Mouse (Mus musculus) naive thymus-derived CD4-positive, alpha-beta T cell, adult 2 months (primary cell): ENCODE measurements around the gene Mxd4.

Source experiments
- DNase-seq: peaks from one replicate; pipeline ENCODE4 v3.0.0-alpha.2; 2011; ENCODE audit warnings: low read depth

Gene Mxd4

DNA sequence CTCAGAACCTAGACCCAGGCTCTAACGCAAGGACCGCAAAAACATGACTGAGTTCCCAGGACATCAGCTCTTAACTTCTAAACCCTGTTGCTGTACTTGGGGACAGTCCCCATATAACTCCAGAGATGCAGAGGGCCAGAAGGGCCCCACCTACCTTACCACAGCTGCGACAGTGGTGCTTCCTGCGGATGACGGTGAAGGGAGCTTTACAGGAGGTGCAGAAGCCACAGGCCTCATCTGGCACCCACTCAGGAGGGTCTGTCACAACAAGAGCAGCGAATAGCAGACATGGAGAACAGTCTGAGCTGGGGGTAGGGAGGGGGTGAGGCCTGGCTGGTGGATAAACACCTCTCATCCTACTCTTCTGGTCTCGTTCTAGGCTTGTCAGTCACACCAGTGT lies 8.9 kb upstream of the Mxd4 start:
- DNase-seq, result peak; percentile 94

DNA sequence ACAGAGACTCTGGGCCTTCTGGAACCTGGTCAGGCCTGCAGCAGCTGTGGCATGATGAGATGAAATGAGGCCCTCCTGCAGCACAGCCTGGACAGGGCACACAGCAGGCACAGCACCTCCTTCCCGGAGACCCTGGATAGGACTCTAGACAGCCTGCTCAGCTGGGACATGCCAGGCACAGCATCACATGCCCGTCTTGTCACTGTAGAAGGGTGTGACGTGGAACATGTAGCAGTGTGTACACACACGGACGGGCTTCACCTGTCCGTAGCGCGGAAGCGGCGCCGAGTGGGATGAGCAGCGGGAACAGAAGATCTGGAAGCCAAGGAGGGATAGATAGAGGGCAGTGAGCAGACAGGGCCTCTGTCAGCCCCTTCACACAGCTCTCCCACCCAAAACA lies 8.3 kb upstream of the Mxd4 start:
- DNase-seq, result no peak

DNA sequence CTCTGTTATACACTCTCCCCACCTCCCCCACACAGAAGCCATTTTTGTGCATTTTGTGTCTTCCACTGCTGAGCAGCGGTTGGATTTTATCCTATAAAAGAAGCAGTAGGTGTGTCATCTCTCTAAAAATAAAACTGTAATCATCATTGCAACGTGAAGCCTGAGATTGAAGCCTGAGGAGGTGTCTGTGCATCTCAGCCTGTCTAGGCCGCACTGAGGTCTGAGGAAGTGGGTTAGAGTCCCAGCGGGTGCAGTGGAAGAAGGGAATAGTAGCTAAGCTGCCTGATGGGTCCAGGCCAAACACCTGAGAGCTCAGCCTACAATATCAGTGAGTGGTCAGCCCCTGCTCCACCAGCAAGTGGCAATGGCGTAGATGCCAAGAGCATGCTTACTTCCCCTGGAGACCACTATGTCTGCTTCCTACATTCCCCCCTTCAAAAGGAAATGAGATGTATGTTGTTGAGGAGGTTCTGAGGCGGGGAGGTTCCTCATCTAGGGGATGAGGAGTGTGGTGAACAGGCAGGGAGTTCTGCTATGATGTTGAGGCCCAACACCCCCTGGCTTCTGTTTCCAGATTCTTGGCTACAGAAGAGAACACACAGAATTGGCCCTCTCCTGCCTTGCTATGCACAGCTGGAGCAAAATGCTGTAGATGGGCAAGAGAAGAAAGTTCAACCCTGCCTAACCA lies 7.6 kb upstream of the Mxd4 start:
- peak; percentile 60 for DNase-seq

DNA sequence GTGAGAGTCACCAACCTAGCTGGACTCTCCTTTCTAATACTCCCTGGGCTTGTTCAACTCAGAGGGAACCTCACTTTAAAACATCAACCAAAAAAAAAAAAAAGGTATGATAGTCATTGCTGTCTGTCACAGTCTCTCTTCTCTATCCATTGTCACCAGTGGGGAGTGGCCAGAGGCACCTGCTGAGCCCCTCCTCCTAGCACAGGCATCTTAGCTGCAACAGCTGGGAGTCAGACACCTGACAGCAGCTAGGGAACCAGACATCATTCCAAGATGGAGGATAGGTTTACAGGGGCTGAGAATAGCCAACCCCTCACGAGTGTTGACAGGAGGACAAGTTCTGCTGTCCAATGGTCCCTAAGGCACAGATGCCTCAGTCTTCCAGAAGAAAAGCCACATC lies 6.9 kb upstream of the Mxd4 start:
- no peak for DNase-seq

DNA sequence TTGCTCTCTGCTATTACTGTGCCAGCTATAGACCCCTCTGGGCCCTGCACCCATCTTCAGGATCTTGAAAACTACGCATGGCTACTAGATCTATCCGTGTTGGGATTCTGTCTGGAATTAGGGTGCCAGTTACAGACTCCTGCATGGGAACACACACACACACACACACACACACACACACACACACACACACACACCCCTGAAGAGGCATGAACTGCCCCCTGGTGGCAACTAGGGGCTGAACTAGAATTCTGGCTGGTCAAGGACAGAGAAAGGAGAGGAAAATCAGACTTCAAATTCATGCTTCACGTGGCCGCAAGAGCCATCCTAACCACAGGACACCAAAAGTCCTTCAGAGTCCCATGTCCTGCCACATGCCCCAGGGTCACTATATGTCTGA lies 4.3 kb upstream of the Mxd4 start:
- DNase-seq, result peak; percentile 49

DNA sequence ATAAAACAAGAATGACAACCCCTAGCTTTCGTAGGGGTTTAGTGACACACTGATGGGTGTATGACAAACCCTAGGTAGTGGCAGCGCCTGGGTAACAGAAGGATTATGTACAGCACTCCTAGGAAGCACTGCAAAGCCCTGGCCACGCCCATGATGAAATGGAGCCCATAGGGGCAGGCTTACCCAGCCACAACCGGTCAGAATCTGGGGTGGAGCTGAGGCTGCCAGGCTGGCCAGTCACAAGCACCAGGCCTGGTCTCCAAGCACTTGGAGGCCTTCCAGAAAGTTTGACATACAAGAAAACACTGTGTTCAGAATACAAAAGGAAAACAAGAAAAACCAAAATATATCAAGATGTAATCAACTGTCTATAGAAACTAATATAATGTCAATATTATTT lies 3.5 kb upstream of the Mxd4 start:
- DNase-seq, result no peak

DNA sequence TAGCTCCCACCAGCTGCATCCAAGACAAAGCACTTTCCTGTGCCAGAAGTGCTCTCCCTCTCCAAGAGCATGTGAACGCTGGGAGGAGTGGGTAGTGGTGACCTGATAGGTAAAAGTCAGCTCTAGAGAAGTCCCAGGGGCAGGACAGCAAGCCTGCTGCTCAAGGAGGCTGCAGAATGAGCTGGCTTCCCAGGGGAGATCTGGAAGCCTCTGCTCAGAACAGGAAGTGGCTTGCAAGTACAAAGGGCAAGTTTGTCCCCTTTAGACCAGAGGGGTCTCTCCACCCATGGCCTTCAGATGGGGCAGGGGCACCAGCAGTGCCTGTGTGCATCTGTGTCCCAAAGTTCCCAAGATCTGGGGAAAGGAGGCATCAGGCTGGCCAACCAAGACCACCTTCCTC lies 2.0 kb upstream of the Mxd4 start:
- DNase-seq, result no peak

DNA sequence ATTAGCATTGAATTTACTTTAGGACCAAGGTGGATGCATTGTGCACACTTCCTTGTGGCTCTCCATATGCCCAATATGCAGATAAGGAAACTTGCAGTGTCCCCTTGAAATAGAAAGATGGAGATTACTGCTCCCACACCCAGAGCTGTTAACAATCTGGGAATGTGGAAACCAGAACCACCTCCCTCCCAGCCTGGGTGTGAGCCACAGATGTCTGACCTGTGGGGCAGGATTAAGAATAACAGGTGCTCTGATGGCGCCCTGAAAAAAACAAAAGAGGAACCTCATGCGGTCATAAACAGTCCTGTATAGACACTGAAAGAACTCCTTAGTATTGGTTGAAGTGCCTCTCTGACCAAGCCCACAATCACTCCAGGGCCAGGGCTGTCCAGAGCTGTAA lies 1.3 kb upstream of the Mxd4 start:
- no peak for DNase-seq

DNA sequence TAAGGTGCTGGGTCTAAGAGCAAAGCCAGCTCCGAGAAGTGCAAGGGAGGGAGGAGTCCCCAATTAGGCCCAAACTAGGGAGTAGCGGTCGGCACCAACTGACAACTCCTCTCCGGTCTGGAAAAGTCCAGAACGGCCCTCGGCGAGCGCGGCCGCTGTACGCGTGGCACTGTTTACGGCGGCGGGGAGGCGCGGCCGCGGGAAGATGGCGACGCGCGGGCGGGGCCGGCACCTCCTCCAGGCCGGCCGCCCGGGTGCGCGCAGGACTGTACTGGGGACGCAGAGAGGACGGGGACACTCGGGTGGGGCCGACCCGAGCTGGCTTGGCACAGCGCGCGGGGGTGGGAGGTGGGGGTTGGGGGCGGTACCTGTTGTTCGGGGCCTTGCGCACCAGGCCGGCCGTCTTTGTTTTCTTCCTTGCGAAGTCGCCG lies 544 bp downstream of the Mxd4 start:
- DNase-seq, result no peak

DNA sequence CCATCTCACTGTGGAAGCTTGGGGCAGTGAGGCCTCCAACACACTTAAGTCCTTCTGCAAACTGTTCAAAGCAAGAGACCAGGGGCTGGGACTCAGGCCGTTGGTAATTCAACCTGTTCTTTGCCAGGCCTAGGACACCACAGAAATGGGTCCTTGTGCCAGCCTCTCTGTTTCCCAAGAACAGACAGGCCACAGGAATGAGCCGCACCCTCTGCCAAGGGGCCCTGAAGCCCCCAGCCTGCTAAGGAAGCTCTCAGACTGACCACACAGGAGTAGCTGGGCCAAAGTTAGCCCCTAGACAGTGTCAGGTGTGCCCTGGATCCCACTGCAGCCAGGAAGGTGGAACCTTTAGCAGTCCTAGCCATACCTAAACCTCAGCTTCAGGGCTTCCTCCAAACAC lies 1.1 kb downstream of the Mxd4 start:
- no peak for DNase-seq

DNA sequence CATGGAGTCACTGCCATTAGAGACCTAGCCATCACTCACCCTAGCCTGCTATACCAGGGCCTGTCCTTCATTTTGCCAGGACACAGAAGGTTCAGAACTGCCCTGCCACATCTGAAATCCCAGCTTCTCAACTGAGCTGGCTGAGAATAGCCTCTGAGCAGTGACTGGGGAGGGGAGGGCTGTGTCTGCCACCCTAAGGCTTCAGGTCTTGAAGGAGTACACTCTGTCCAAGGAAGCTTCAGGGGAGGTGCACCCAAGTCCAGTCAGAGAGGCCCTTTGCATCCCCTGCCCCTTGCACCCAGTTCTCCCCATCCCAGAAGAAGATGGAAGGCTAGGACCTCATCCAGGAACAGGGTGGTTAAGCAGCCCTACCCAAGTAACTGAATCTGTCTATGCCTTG lies 1.7 kb downstream of the Mxd4 start:
- DNase-seq, result no peak

DNA sequence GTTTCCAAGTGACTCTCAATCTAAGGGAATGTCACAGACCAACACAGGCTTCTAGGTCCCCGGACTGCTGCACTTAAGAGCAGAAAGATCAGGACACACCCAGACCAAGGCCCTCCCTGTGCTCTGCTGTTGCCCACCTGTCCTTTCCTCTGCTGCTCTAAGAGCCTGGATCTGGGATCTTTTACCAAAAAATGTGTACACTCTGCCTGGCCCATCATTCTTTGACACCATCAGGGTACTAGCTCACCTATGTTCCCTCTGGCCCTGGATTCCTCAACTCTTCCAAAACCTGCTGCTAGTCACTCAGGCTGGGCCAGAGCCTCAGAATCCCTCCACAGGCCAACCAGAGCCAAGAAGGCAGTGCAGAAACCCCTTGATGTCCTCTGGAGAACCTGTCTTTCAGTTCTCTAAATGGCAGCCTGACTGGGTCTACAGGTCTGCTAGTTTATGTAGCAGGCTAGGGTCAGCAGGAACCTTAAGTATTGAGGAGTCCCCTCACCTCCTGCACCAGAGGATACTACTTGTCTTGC lies 2.4 kb downstream of the Mxd4 start:
- DNase-seq, result no peak

DNA sequence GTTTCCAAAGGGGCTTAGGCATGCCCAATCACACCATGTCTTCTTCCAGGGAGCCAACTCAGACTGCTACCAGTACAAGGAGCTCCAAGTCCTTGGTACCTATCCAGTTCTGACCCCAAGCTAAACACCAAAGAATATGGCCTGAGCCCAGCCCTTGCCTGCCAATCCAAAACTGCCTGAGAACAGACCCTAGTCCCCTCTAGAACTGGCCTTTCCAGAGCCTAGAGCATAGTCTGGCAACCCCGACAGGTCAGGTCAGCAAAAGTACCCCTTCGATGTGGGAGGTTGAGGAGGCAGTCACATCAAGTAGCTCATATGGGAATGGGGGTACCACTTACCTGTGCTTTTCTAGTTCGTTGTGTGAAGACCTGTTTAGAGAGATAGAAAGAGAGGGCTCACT lies 3.5 kb downstream of the Mxd4 start:
- no peak for DNase-seq

DNA sequence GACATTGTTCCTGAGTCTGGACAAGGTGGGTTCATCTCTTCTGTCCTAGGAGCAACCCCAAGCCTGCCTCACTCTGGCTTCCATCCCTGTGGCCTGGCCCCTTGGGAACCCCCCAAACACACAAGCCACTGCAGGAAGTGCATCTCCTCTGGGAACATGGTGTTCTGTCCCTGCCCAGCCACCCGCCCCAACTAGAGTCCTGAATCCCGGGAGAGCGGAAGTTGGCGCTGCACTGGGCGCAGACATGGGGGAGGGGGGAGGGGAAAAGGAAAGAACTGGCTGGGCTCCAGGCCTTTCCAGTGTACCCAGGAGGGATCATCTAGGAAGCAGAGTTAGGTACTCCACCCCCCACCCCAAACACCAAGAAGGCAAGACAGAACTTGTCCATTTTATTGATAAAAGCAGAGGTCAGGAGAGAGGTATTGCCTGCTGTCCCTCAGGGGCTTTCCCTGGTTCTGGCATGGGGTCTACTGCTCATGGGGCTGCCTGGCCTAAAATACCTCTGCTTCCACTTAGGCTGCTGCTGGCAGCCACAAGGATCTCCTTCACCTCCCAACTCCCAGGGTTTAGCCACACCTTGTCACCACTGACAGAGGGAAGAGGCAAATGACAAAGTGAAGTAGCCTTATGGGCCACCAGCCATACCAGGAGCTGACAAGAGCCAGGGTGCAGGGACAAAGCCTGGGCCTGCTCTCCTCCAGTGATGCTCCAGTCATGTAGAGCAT lies 4.2 kb downstream of the Mxd4 start:
- no peak for DNase-seq

DNA sequence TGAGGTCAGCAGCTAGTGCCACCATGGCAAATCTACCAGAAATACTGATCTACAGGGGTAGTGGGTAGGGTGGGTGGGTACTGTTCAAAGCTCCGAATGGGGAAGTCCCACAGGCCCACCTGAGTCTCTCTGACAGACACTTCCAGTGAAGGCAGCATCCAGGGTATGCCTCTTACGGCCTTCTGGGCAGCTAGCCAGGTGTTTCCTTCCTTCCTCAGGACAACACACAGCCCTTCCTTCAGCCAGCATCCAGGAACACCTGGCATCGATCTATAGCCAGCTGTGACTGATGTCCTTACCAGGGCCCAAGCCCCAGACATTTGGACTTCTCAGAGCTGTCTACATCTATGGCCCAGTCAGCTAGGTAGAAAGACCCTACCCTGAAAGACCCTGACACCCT lies 5.0 kb downstream of the Mxd4 start:
- DNase-seq, result no peak

DNA sequence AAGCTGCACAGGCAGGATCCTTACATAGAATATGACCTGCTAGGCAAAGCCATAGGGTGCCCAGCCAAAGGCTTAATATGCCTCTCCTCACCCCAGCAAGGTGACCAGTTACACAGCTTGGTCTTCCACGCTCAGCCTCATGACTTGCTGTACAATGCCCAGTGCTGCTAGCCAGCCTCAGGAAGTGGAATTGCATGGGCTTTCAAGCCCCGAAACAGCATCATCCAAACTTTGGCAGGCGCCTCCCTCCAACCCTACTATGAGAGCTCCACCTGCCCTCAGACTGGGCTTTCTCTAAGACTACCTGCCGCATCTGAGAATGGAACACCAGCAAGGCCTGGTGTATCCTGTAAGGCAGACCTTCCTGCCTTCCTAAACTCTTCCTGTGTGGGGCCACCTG lies 9.7 kb downstream of the Mxd4 start:
- DNase-seq, result no peak

DNA sequence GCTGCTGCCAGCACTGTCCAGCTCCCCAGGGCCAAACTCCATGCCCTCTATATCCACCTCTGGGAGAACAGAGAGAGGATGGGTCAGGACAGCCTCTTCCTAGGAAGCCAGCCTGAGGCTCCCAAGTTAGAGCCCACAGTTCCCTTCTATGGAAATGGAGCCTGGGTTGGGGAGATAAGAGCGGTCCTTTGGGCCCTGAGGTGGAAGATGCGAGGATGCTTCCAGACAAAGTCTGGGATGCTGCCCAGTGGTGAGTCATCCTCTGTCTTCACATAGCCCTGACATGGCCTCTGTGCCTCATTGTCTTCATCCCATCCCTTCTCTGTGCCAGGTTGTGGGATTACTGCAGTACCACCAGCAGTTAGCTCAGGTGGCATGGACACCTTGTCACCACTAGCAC lies 10.4 kb downstream of the Mxd4 start:
- DNase-seq, result no peak

DNA sequence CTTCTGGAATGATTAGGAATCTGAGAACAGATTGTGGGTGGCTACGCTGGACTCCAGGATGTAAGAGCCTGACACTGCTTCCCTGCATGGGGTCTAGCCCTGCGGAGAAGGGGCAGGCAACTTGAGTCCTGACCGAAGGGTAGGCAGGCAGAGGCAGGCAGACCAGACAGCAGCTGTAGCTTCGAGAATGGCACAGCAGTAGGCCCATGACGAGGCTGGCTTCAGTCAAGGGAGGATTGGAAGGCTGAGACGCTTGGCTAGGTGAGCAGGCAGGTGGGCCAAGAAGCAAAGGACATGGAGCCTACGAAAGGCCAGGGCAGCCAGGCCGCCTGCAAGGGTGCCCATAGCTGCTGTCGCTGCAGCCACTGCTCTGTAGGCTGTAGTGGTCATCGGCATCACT lies 10.8 kb downstream of the Mxd4 start:
- DNase-seq, result no peak

DNA sequence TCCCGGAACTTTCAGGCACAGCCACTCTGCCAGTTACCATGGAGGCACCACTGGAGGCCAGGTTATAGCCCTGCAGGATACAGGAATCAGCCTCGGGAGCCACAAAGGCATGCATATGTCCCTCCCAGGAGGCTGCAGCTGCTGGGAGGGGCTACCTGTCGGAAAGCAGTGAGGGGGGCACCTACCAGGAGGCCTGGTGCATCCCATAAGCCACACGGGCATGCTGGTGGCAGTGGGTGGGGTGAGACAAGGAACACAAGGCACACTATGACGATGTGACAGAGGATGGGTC lies 12.2 kb downstream of the Mxd4 start:
- DNase-seq, result no peak

DNA sequence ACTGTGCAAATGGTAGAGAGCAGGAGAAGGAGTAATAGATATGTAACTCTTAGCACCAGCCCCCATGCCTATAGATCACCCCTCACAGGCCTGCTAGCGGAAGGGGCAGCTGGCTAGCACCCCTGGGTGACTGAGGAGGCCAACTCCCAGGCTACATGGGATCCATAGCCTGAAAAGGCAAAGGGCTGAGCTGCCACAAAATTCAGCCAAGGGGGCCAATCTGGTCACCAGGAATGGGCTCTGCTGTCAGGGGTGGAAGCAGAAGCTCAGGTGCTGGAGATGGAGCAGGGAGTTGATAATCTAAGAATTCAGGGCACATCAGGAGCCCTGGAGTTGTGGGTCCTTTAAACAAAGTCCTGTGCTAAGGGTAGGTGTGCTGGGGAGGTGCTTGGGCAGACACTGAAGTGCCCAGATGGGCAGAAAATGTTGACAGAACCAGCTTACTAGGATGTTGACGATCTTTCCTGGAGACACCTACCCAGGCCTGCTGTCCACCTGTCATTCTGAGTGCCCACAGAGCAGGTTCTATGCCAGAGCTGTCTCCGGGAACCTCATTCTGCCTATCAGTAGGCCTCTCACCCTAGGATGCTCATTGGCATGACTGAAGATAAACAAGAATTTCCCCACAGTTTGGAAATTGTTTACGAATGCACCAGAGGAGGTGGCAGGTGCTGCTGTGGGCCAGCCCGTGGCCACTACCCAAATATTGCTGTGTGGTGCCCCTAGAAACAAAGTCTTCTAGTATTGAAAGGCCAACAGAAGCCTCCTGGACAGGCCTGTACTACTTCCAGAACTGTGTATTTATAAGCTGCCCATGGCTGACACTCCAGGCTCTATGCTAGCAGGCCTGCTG lies 12.7 kb downstream of the Mxd4 start:
- DNase-seq, result no peak

DNA sequence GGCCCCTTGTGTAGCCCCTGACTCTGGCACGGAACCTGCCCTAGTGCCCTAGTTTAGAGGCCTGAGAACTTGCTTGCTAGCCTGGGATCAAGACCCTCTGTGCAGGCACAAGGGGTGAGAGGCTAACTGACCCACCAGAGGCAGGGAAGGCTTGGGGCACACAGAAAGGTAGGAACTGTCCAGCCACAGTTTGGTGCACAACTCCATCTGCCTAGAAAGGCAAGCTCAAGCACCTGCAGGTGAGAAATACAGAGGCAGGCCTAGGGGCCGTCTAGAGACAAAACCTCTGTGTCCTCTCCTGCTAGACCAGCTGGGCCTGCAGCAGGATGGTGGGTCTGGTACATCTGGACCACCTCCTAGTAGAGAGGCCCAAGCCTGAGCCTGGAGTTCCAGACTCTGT lies 13.5 kb downstream of the Mxd4 start:
- no peak for DNase-seq

DNA sequence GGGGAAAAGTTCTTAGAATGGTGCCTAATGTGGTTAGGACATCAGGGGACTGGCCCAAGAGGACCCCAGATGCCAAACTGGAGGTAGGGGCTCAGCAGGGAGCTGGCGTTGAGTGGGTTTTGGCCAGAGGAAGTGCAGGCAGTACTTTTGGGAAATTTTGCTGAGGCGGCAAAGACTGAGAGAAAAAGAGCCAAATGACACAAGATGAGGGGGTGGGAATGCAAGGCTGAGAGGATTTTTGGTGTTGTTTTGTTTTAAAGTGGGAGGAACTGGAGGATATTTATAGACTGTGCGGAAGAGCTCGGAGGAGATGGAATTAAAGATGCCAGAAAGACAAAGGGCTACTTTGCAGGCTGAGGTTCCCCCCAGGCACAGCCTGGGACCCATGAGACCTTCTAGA lies 16.8 kb downstream of the Mxd4 start:
- no peak for DNase-seq

DNA sequence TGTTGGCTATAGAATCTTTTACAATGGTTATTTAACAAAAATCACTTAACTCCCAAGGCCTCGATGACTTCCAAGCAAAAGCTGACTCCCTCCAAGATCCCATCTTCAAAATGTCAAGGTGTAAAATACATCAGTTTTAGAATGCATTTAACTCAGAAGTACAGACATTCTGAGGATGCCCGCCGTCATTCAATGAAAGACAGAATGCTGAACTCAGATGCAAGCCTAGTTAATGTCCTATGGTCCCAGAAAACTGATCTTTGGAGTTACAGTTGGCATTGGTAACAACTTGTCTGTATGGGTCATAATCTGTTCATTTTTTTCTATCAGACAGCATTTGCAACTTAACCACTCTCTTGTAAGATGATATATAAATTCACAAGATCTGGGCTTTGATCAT lies 17.6 kb downstream of the Mxd4 start:
- no peak for DNase-seq
